Mouse (Mus musculus): ENCODE data around the gene A630095N17Rik. TPM values are rescaled to one million over a fixed set of nuclear protein-coding genes. Genes with fewer than 3 reads are reported as not detected.
A peak's percentile ranks its signal among the peaks of the same experiment; 100 is the strongest.

A630095N17Rik gene
- polyA plus RNA-seq, 1 experiment = not detected

DNA sequence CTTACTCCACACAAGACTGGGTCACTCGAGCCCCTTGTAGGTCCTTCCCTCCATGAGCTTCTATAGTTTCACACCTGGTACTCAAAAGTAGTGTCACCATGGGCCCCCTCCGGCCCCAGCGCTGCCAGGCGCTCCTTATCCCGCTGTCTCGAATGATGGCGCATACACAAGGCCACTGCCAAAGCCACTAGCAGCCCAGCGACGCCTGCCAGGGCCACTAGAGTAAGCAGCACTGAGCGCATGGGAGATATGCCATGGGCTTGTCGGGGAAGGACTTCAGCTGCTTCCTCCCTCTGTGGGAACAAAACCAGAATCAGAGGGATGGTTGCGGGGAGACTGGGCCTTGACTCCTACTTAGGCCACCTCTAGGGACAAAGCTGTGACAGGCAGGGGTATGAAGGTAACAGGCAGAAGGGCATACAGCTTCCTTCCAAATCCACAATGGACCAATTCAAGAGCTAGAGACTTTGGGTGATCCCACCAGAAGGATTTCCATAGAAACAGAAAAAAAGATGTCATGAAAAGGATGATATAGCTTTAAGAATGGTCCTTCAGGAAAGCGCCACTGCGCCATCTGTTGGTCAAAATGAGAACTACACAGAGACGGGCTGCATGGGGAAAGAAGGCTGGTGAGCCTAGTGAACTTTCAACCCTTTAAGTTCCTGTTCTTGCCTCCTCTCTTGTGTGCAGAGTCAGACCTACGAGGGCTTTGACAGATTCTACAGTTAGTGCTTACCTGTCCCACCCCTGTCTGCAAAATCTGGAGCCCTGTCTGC is 22.1 kb upstream of the A630095N17Rik start:
- TF ChIP-seq POLR2A (IDR thresholded peaks at IDR 0.05; ENCODE audit: borderline replicate concordance, extremely low read depth, low read depth, low read length) = no peak
- TF ChIP-seq CTCF (IDR thresholded peaks at IDR 0.05; ENCODE audit: insufficient read depth, low read length) = peak; percentile 78
- WGBS = 62% methylated on average over 16 of the region's 16 CpGs
- Histone ChIP-seq H3K4me1 (ENCODE audit: control insufficient read depth, insufficient read depth, low read length) (peaks cover 2% of the 10 kb centered on the region; the same call in 1 of the 2 replicates), H3K4me3 (replicated peaks; ENCODE audit: extremely low read depth, low read depth, low read length) (no peak overlapping the region)
- peak; percentile 84 for DNase-seq

DNA sequence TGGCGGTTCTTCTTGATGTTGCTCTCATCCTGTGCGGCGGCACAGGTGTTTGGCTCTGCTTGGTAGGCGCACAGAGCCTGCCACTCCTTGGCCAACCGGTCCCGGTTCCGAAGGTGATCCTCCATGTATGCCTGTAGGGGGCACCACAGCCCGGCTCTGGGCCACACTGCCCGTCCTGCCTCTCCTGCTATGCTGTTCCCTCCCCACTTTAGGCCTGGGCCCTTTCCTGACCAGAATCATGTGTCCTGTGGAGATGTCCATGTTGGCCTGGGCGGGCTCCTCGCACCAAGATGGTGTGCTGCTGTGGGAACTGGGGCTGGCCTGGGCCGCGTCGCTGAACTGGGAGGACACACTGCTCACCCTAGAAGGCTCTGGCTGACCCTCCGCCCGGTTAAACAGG is 21.1 kb upstream of the A630095N17Rik start:
- Histone ChIP-seq H3K4me1 (ENCODE audit: control insufficient read depth, insufficient read depth, low read length) (peaks cover 8% of the 10 kb centered on the region; the same call in 1 of the 2 replicates), H3K4me3 (replicated peaks; ENCODE audit: extremely low read depth, low read depth, low read length) (no peak overlapping the region)
- WGBS = 70% methylated on average over 16 of the region's 16 CpGs
- no peak for DNase-seq
- no peak for TF ChIP-seq CTCF (IDR thresholded peaks at IDR 0.05; ENCODE audit: insufficient read depth, low read length)
- no peak for TF ChIP-seq POLR2A (IDR thresholded peaks at IDR 0.05; ENCODE audit: borderline replicate concordance, extremely low read depth, low read depth, low read length)

DNA sequence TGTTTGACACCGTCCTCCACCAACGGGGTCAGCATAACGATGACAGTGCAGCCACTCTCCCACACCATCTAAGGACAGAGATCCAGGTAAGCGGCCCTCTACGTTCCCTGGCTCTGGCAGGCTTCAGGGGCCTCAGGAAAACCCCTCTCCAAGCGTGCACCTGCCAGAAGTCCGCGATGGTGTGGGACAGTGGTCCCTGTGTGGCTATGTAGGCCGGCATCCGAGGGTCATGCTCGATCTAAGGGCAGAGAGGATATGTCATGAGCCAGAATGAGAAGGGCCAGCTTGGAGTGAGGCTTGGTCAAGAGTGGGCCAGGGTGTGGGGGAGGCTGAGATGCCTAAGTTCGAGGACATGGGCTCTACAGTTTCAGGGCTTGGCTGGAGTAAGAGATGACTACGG is 20.4 kb upstream of the A630095N17Rik start:
- WGBS = 64% methylated on average over 13 of the region's 13 CpGs
- Histone ChIP-seq H3K4me1 (ENCODE audit: control insufficient read depth, insufficient read depth, low read length) (peaks cover 10% of the 10 kb centered on the region; the same call in 1 of the 2 replicates), H3K4me3 (replicated peaks; ENCODE audit: extremely low read depth, low read depth, low read length) (no peak overlapping the region)
- DNase-seq = no peak
- no peak for TF ChIP-seq CTCF (IDR thresholded peaks at IDR 0.05; ENCODE audit: insufficient read depth, low read length)
- TF ChIP-seq POLR2A (IDR thresholded peaks at IDR 0.05; ENCODE audit: borderline replicate concordance, extremely low read depth, low read depth, low read length) = no peak

DNA sequence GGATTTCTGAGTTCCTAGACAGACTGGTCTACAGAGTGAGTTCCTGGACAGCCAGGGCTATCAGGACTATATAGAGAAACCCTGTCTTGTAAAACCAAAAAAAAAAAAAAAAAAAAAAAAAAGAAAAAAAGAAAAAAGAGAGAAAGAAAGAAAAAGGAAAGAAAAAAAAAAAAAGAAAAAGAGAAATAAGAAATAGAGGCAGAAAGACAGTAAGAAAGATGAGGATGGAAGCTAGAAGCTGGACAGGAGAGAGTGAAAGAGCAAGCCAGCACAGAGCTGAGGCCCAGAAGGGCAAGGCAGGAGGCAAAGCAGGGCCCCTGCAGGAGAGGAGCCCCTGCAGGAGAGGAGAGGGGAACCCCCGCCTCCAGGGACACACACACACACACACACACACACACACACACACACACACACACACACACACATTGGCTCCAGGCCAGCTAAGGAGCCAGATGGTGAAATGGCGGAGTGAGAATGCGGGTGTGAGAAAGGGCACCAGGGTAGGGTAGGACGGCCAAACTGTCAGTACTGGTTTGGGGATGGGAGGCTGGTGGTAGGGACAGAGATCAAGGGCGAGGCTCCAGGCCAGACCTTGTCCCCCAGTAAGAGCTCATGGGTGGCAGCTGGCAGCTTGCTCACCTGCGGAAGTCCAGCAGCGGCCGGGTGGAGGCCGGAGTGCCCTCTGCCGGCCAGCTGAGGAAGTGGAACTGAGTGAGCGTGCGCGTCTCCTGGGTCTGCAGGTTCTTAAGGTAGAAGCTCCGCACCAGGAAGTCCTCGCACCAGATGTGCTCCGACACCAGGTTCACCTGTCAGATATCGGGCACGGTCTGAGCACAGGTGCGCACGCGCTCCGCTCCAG is 19.4 kb upstream of the A630095N17Rik start:
- Histone ChIP-seq H3K4me3 (replicated peaks; ENCODE audit: extremely low read depth, low read depth, low read length) (peak overlapping the region; percentile 52), H3K4me1 (ENCODE audit: control insufficient read depth, insufficient read depth, low read length) (peaks cover 10% of the 10 kb centered on the region; the same call in 1 of the 2 replicates)
- 6% methylated on average over 21 of the region's 22 CpGs for WGBS
- DNase-seq = peak; percentile 83
- TF ChIP-seq POLR2A (IDR thresholded peaks at IDR 0.05; ENCODE audit: borderline replicate concordance, extremely low read depth, low read depth, low read length) (0 out of 2 replicates have a peak, but pooled peaks have one; percentile 9), CTCF (IDR thresholded peaks at IDR 0.05; ENCODE audit: insufficient read depth, low read length) (peak; percentile 59)

DNA sequence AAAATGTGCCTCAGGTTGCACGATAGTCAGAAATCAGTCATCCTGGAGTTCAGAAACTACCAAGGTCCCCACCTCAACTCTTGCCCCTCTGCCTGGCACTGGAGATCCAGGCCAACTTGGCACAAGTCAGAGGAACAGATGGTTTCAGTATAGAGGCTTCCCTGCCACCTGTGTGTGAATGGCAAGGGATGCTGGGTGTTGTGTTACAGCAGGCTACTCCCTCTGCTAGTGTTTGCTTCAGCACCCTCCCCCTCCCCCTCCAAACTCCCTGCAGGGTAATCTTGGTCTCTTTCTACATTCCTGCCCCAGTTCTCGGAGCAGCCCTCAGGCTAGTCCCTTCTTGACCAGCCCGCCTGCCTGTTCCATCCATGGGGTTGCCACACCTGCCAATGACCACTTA is 18.6 kb upstream of the A630095N17Rik start:
- no peak overlapping the region for H3K4me3 ChIP-seq (replicated peaks; ENCODE audit: extremely low read depth, low read depth, low read length)
- no peak for TF ChIP-seq POLR2A (IDR thresholded peaks at IDR 0.05; ENCODE audit: borderline replicate concordance, extremely low read depth, low read depth, low read length)
- no peak for TF ChIP-seq CTCF (IDR thresholded peaks at IDR 0.05; ENCODE audit: insufficient read depth, low read length)
- peaks cover 10% of the 10 kb centered on the region; the same call in 1 of the 2 replicates for H3K4me1 ChIP-seq (ENCODE audit: control insufficient read depth, insufficient read depth, low read length)
- WGBS = 75% methylated on average over 3 of the region's 3 CpGs
- DNase-seq = no peak

DNA sequence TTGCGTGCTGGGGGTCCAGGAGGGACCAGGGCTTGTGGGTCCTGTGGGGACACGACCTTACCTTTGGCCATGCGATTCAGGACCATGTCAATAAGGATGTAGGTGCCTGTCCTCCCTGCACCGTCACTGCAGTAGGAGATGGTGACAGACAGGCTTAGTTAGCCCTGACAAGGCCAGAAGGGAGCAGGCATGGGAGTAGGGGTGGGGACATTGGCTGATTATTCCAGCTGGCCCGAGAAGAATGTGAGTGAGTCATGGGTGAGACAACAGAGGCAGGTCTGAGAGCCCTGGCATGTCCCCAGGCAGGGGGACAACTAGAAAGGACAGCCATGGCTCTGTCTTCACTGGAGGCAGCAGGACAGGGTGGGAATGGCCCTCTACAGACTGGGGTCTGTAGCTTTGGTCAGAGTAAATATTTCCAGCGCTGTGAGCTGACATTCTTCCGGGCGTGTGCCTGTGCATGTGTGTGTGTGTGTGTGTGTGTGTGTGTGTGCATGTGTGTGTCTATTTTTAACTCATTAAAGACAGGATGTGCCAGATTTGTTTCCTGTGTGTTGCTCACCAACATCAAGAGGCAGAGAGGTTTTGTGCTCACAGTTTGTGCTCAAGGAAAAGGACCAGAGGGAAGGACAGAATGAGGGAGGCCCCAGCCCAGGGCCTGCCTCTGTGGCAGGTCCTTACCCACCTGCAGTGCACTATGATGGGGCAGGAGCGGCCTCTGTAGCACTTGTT is 16.3 kb upstream of the A630095N17Rik start:
- peak; percentile 37 for DNase-seq
- TF ChIP-seq CTCF (IDR thresholded peaks at IDR 0.05; ENCODE audit: insufficient read depth, low read length) (no peak), POLR2A (IDR thresholded peaks at IDR 0.05; ENCODE audit: borderline replicate concordance, extremely low read depth, low read depth, low read length) (no peak)
- H3K4me3 ChIP-seq (replicated peaks; ENCODE audit: extremely low read depth, low read depth, low read length) = no peak overlapping the region
- WGBS = 38% methylated on average over 9 of the region's 9 CpGs
- H3K4me1 ChIP-seq (ENCODE audit: control insufficient read depth, insufficient read depth, low read length) = peaks cover 10% of the 10 kb centered on the region; the same call in 1 of the 2 replicates

DNA sequence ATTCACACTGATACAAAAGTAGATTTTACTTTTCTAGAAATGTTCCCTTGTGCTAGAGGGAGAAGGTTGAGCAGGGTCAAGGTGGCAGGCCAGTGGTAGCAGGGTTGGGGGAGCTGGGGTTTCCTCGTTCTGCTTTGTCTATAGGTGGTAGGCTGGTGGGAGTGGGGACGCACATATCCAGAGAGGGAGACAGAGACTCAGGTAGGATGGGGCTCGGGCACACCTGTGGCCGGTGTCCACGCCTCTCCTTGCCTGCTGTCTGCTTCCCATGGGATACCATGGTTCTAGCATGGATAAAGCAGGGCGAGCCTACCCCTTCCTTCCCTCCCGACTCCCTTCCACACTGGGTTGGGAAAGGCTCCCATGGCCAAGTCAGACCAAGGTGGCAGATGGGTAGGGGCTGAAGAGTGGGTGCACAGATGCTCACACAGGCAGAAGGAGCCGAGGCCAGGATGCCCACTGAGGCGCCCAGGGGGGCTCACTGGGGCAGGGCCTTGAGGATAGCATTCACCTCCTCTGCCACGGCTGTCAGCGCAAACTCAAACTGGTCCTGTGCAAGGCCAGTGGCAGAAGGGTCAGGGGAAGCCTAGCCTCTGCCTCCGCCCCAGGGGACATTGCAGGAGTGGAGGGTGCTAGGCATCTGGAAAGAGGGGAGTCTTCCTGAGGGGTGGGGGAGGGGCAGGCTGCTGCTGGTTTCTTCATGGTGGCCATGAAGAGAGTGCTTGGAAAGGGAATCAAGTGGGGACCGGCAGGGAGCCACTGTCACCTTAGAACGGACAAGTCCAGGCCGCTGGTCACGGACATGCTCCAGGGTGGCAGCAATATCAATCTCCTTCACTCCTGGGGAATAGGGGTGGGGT is 15.4 kb upstream of the A630095N17Rik start:
- WGBS = 83% methylated on average over 16 of the region's 16 CpGs
- no peak overlapping the region for H3K4me3 ChIP-seq (replicated peaks; ENCODE audit: extremely low read depth, low read depth, low read length)
- DNase-seq = no peak
- H3K4me1 ChIP-seq (ENCODE audit: control insufficient read depth, insufficient read depth, low read length) = peaks cover 10% of the 10 kb centered on the region; the same call in 1 of the 2 replicates
- no peak for TF ChIP-seq POLR2A (IDR thresholded peaks at IDR 0.05; ENCODE audit: borderline replicate concordance, extremely low read depth, low read depth, low read length)
- no peak for TF ChIP-seq CTCF (IDR thresholded peaks at IDR 0.05; ENCODE audit: insufficient read depth, low read length)

DNA sequence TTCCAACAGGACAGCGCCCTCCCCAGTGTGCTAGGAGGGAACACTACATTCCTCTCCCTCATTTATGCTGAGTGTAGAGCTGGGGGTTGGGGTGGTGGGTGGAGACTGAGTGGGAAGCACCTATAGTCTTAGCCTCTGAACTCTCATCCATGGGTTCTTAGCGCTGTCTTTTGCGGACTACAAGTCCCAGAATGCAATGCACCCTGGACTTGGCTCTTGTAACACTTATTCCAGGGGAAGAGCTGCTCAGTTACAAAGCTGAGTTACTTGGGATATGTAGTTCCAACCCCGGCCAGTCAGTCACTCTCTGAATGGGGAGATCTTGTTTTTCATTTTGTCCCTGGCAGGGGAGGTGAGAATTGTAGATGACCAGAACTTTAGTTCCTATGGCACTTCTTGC is 12.9 kb upstream of the A630095N17Rik start:
- no peak for DNase-seq
- Histone ChIP-seq H3K4me3 (replicated peaks; ENCODE audit: extremely low read depth, low read depth, low read length) (no peak overlapping the region), H3K4me1 (ENCODE audit: control insufficient read depth, insufficient read depth, low read length) (peaks cover 7% of the 10 kb centered on the region; the same call in 1 of the 2 replicates)
- no peak for TF ChIP-seq POLR2A (IDR thresholded peaks at IDR 0.05; ENCODE audit: borderline replicate concordance, extremely low read depth, low read depth, low read length)
- TF ChIP-seq CTCF (IDR thresholded peaks at IDR 0.05; ENCODE audit: insufficient read depth, low read length) = no peak
- 35% methylated on average over 4 of the region's 4 CpGs for WGBS

All from lung, adult 2 months (tissue).